Mouse (Mus musculus): ENCODE measurements around the gene Gm37240. TPM values are rescaled to one million over a fixed set of nuclear protein-coding genes. Genes with fewer than 3 reads are reported as not detected.

Gm37240 gene
- total and polyA plus RNA-seq, 2 experiments from 2014 or later: 0.43 to 1.9 TPM

DNA sequence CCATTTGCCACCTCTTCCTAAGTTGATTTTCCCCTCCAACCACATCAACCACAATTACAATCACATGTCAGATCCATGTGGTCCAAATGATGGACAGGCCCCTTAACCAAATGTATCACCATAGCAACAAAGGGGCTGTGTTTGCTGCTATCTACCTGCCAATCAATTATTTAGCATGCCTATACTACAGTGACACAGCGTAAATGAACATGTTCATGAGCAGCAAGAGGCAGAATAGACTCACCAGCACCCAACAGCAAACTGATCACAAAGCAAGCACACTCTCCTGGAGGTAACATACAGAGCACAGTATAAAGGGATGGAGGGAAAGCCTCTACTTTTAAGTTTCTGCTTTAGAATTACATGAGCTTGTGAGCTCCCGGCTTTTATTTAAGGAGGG lies 107.0 kb downstream of the Gm37240 start:
- no peak for TF ChIP-seq CTCF (IDR thresholded peaks at IDR 0.05)
- Histone ChIP-seq H3K4me2 (ENCODE audit: low read depth, low read length, poor library complexity, severe bottlenecking) (no peak overlapping the region), H3K9ac (replicated peaks; ENCODE audit: low read length, poor library complexity, severe bottlenecking) (no peak overlapping the region), H3K9me3 (ENCODE audit: low read length) (no peaks in the 10 kb centered on the region), H3K4me1 (ENCODE audit: insufficient read depth, low read length) (no peaks in the 10 kb centered on the region), H3K36me3 (ENCODE audit: insufficient read depth, low read length) (no peaks in the 10 kb centered on the region), H3K27me3 (ENCODE audit: insufficient read depth, low read length) (no peaks in the 10 kb centered on the region), H3K4me3 (ENCODE audit: low read depth, low read length) (no peak overlapping the region), H3K27ac (ENCODE audit: low read depth, low read length) (no peak overlapping the region)
- peak; percentile 60 for ATAC-seq (ENCODE audit: low FRiP score)
- no peak for DNase-seq (ENCODE audit: low spot score)
- whole genome bisulfite sequencing: 43% methylated on average over 2 of the region's 2 CpGs

DNA sequence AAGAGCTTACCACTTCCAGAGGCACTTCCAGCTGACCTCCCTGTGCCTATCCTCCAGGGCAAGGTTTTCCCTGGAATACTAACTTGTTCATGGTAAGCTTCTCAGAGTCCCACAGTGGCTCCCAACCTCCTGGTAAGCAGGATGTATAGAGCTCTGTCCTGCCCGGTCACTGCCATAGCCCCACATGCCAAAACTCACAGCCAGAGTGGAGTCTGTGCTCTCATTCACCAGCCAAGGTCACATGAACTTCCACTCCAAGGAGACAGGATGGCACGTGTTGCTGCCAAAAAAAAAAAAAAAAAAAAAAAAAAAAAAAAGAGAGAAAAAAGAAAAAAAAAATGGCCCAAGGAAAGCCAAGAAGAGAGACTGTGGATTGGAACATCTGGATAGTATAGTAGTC lies 109.5 kb downstream of the Gm37240 start:
- H3K4me2 ChIP-seq (ENCODE audit: low read depth, low read length, poor library complexity, severe bottlenecking): no peak overlapping the region
- H3K9me3 ChIP-seq (ENCODE audit: low read length): no peaks in the 10 kb centered on the region
- H3K27me3 ChIP-seq (ENCODE audit: insufficient read depth, low read length): no peaks in the 10 kb centered on the region
- H3K9ac ChIP-seq (replicated peaks; ENCODE audit: low read length, poor library complexity, severe bottlenecking): no peak overlapping the region
- H3K4me3 ChIP-seq (ENCODE audit: low read depth, low read length): no peak overlapping the region
- no peaks in the 10 kb centered on the region for H3K36me3 ChIP-seq (ENCODE audit: insufficient read depth, low read length)
- H3K4me1 ChIP-seq (ENCODE audit: insufficient read depth, low read length): no peaks in the 10 kb centered on the region
- no peak for TF ChIP-seq CTCF (IDR thresholded peaks at IDR 0.05)
- H3K27ac ChIP-seq (ENCODE audit: low read depth, low read length): no peak overlapping the region
- no peak for DNase-seq (ENCODE audit: low spot score)
- 66% methylated on average over 2 of the region's 2 CpGs for WGBS
- no peak for ATAC-seq (ENCODE audit: low FRiP score)

DNA sequence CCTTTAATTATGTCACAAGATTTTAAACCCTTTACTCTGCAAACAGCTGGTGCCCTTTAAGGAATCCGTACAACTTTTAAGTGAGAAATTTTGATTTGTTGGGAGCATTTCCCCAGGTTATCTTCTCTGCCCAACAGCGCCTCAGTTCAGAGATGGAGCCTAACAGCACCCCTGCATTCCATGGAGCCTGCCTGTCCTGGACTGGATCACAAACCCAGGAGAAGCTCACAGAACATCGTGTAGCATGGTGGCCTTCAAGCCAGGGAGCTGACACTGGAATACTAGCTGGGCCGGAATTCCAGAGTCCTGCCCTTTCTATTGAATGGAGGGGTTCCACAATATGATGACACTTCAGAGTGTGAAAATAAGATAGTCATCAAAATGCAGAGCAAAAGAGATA lies 110.0 kb downstream of the Gm37240 start:
- Histone ChIP-seq H3K4me1 (ENCODE audit: insufficient read depth, low read length) (no peaks in the 10 kb centered on the region), H3K27me3 (ENCODE audit: insufficient read depth, low read length) (no peaks in the 10 kb centered on the region), H3K9ac (replicated peaks; ENCODE audit: low read length, poor library complexity, severe bottlenecking) (no peak overlapping the region), H3K9me3 (ENCODE audit: low read length) (no peaks in the 10 kb centered on the region), H3K36me3 (ENCODE audit: insufficient read depth, low read length) (no peaks in the 10 kb centered on the region), H3K4me3 (ENCODE audit: low read depth, low read length) (no peak overlapping the region), H3K27ac (ENCODE audit: low read depth, low read length) (no peak overlapping the region), H3K4me2 (ENCODE audit: low read depth, low read length, poor library complexity, severe bottlenecking) (no peak overlapping the region)
- DNase-seq (ENCODE audit: low spot score) (no peak), ATAC-seq (ENCODE audit: low FRiP score) (no peak)
- TF ChIP-seq CTCF (IDR thresholded peaks at IDR 0.05): no peak
- WGBS: 85% methylated on average over 4 of the region's 4 CpGs

DNA sequence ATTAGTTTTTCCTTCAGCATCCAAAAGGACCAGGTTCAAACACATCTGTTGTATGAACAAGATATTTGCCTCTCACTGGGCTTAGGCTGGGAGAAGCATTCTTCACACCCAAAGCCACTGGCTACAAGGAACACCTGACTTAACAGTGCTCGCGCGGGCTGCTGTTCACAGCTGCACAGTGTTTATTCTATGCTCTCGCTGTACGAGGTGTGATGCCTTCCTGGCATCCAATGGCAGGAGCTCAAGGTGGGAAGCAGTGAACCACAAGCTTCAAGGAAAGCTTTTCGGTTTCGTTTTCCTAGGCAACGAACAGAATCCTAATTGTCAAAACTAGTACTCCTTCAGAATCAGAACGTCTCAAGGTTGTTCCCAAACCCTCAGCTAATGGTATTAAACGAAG lies 110.6 kb downstream of the Gm37240 start:
- no peak for ATAC-seq (ENCODE audit: low FRiP score)
- no peak for TF ChIP-seq CTCF (IDR thresholded peaks at IDR 0.05)
- no peak for DNase-seq (ENCODE audit: low spot score)
- WGBS: 81% methylated on average over 10 of the region's 10 CpGs
- Histone ChIP-seq H3K4me1 (ENCODE audit: insufficient read depth, low read length) (no peaks in the 10 kb centered on the region), H3K9me3 (ENCODE audit: low read length) (no peaks in the 10 kb centered on the region), H3K4me3 (ENCODE audit: low read depth, low read length) (no peak overlapping the region), H3K9ac (replicated peaks; ENCODE audit: low read length, poor library complexity, severe bottlenecking) (no peak overlapping the region), H3K27ac (ENCODE audit: low read depth, low read length) (no peak overlapping the region), H3K36me3 (ENCODE audit: insufficient read depth, low read length) (no peaks in the 10 kb centered on the region), H3K4me2 (ENCODE audit: low read depth, low read length, poor library complexity, severe bottlenecking) (no peak overlapping the region), H3K27me3 (ENCODE audit: insufficient read depth, low read length) (no peaks in the 10 kb centered on the region)

DNA sequence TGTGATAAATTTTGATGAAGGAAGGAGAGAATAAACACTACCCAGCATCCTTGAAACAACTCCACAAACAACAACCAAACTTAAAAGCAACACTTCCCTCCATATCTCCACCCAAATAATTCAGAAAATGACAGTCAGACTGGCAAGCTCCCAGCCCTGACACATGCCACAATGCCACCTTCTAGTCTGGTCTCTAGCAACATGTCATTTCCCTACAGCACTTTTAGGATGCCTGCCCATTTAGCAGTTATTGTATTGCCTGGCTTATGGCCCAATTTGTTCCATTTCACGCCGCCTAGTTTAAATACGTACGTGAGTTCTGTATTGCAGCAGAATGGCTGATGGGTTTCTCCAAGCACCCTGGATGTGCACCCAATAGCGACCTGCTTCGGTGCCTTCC lies 111.2 kb downstream of the Gm37240 start:
- Histone ChIP-seq H3K4me1 (ENCODE audit: insufficient read depth, low read length) (no peaks in the 10 kb centered on the region), H3K4me2 (ENCODE audit: low read depth, low read length, poor library complexity, severe bottlenecking) (no peak overlapping the region), H3K9ac (replicated peaks; ENCODE audit: low read length, poor library complexity, severe bottlenecking) (no peak overlapping the region), H3K9me3 (ENCODE audit: low read length) (no peaks in the 10 kb centered on the region), H3K27ac (ENCODE audit: low read depth, low read length) (no peak overlapping the region), H3K36me3 (ENCODE audit: insufficient read depth, low read length) (no peaks in the 10 kb centered on the region), H3K4me3 (ENCODE audit: low read depth, low read length) (no peak overlapping the region), H3K27me3 (ENCODE audit: insufficient read depth, low read length) (no peaks in the 10 kb centered on the region)
- 79% methylated on average over 6 of the region's 6 CpGs for WGBS
- DNase-seq (ENCODE audit: low spot score) (no peak), ATAC-seq (ENCODE audit: low FRiP score) (no peak)
- TF ChIP-seq CTCF (IDR thresholded peaks at IDR 0.05): no peak

DNA sequence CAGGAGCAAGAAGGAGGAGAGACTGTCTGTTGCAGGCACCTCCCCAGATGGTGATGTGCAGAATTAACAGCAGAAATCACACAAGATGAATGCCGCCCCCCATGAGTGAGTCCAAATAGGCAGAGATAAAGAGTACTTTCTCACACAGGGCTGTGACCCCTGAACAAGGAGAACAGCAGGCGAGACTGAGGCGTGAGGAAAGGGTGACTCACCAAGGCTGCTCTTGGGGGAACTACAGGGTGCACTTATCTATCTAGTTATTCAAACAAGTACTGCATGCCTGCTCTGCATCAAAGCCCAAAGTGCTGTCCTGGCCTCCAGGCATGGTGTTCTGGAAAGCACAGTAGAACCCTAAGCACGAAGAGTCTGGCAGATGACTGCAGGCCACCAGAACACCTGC lies 113.4 kb downstream of the Gm37240 start:
- no peak overlapping the region for H3K4me2 ChIP-seq (ENCODE audit: low read depth, low read length, poor library complexity, severe bottlenecking)
- H3K9me3 ChIP-seq (ENCODE audit: low read length): no peaks in the 10 kb centered on the region
- H3K36me3 ChIP-seq (ENCODE audit: insufficient read depth, low read length): no peaks in the 10 kb centered on the region
- no peak for ATAC-seq (ENCODE audit: low FRiP score)
- DNase-seq (ENCODE audit: low spot score): no peak
- no peak for TF ChIP-seq CTCF (IDR thresholded peaks at IDR 0.05)
- no peak overlapping the region for H3K27ac ChIP-seq (ENCODE audit: low read depth, low read length)
- H3K4me1 ChIP-seq (ENCODE audit: insufficient read depth, low read length): no peaks in the 10 kb centered on the region
- no peak overlapping the region for H3K9ac ChIP-seq (replicated peaks; ENCODE audit: low read length, poor library complexity, severe bottlenecking)
- H3K27me3 ChIP-seq (ENCODE audit: insufficient read depth, low read length): no peaks in the 10 kb centered on the region
- 59% methylated on average over 4 of the region's 4 CpGs for WGBS
- H3K4me3 ChIP-seq (ENCODE audit: low read depth, low read length): no peak overlapping the region

All from midbrain, postnatal 0 days (tissue).